Mouse (Mus musculus) stomach, postnatal 0 days (tissue): ENCODE results near the gene Samm50.

Experiments
- CTCF ChIP-seq: IDR thresholded peaks from 2 replicates; pipeline ENCODE4 v1.5.1; 2016; ENCODE audit warnings: antibody characterized with exemption, low read depth, mild to moderate bottlenecking, moderate library complexity
- EP300 ChIP-seq: optimal IDR thresholded peaks from 2 replicates; pipeline ENCODE3; 2016; ENCODE audit warnings: antibody characterized with exemption

DNA sequence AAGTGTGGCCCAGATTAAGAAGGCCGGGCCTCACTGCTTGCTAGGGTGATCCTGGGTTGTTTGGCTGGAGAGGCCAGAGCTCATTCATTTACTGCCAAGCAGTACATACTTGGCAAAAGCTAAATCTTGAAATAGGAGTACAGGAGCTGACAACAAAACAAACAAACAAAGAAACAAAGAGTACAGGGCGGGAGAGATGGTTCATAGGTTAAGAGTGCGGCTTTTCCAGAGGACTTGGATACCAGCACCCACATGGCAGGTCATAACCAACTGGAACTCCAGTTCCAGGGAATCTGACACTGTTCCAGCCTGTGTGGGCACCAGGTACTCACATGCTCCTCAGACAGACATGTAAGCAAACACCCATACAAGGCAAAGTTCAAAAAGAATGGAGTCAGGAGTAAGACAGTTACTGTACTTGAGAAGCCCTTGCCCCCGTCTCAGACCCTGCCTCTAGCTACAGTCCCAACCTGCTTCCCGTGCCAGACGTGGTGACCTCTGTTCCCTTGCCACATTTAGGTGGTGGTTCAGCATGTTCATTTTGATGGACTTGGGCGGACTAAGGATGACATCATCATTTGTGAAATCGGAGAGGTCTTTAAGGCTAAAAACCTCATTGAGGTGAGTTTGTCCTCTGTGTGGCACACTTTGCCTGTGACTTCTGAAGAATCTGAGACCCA is 4.6 kb downstream of the Samm50 start:
- TF ChIP-seq CTCF: no peak
- TF ChIP-seq EP300: no peak
